Mouse (Mus musculus): ENCODE measurements at regions not wholly inside any gene's neighbourhood (a gene's known extent, or its start where the extent isn't known, plus 50 kb on each side); places are given as distances from the start of the nearest gene placed in this dataset.

DNA sequence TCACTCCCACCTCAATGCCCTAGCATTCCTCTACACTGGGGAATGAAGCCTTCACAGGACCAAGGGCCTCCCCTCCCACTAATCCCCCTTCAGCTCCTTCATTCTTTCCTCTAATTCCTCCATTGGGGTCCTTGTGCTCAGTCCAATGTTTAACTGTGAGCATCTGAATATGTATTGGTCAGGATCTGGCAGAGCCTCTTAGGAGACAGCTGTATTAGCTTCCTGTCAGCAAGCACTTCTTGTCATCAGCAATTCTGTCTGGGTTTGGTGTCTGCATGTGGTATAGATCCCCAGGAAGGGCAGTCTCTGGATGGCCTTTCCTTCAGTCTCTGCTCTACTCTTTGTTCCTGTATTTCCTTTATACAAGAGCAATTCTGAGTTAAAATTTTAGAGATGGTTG, 426.8 kb upstream of the 2610001J05Rik start:
- no peak for DNase-seq

DNA sequence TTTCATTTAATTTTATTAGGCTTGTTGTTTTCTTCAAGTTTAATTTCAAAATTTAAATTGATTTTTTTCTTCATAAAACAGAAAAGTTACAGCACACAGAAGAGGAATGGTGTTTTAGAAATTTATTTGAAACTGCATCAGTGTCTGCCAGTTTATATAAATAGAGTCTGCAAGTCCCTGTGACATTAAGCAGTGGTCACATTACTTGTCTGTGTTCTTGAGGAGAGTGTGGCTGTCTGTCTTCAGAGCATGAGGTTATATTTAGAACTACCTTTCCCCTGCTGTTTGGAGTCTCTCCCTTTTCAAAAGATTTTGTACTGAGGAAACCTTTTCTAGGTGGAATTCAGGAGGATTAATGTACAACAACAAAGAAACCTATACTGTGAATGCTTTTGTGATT, 426.1 kb upstream of the 2610001J05Rik start:
- DNase-seq, result no peak

DNA sequence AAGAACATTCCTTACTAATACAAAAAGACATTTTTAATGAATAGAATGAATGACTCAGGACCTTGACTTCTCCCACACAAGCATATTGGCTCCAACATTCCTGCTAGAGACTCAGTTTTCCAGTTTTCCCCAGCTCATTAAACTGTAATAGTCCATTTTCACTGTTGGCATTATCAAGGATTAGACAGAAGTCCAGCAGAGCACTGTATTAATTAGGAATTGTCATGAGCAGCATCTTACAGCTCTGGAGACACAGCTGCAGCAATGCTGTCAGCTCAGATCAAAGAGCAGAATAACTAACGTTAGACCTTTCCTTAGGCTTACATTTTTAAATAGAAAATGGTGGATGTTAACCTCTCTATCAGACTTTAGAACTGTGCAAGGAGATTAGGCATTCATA, 419.5 kb upstream of the 2610001J05Rik start:
- DNase-seq, result no peak

DNA sequence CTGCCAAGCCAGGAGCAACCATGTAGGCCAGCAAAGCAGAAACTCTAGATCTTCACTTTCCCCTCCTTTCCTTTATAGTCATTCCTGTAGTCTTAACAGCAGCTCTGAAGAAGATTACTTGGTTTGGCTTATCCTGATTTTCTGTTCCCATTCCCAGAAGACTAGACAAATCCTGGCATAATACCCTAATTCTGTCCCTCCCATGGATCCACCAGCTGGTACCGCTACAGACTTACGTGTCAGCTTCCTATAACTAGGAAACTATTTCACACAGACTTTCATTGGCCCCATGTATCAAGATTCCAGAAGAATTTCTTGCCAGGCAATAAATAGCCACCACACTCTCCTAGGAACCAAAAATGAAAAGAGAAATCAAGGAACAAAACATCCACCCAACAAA, 410.2 kb upstream of the 2610001J05Rik start:
- no peak for DNase-seq

DNA sequence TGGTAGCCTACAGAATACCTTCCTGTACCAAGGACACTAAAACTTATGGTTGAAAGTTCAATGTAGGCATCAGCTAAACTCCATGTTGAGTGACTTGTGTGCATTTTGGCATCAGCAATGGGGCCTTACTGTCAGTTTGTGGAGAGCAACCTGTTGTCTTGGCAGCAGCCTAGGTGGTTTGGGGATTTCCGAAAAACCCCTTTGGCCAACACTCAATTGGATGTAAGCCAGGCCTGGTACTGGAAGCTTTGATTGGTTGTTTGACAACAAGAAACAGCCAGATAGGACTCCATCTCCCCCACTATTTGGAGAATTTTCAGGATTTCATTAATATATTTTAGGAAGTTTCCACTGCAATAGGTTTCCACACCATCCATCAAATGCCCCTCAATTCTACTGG, 390.6 kb upstream of the 2610001J05Rik start:
- DNase-seq, result no peak

DNA sequence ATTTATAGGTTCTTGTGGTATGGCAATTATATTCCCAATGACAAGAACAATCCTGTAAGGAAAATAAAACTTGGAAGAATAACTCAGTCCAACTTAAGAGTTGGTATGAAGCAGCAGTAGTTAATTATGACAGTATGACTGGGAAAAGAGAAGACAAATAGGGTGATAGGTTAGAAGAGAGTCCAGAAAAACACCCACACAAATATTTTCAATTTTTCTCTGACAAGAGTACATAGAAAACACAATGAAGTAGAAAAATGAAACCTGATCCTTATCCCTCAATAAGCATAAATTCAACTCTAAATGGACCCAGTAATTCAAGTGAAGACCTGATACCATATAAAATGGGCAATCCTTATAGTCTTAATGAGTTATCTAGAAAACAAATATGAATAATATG, 369.0 kb upstream of the 2610001J05Rik start:
- DNase-seq, result no peak

DNA sequence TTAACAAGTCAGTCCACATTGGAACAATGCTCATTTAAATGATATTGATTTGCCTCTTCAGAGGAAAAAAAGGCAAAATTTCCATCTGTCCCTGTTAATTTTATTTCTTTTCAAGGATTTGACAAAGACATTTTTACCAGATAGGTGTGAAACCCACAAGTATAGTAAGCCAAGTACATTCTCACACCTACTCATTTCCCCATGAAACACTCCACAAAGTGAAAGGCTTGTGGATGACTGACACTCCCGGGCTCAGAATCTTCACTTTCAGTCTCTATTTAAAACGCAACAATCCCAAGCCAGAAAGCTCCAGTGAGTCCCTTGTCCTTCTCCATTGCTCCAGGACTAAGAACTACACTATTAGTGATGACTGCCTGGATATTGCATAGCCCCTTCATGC, 367.8 kb upstream of the 2610001J05Rik start:
- no peak for DNase-seq

DNA sequence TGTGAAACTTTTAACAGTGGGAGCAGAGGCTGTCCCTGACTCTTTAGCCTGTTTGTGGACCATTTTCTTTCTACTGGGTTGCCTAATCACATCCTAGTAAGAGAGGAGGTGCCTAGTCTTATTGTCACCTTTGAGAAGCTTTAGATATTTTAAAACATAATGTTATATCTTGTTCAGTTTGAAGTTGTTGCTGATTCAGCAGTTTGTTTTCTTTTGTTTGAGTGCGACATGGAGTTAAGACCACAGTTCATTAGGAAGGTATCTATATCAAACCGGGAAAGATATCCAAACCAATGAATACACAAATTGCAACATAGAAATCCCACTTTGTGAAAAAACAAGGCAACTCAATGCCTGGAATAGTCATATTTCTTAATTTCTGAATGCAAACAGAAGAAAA, 359.5 kb upstream of the 2610001J05Rik start:
- DNase-seq, result no peak

DNA sequence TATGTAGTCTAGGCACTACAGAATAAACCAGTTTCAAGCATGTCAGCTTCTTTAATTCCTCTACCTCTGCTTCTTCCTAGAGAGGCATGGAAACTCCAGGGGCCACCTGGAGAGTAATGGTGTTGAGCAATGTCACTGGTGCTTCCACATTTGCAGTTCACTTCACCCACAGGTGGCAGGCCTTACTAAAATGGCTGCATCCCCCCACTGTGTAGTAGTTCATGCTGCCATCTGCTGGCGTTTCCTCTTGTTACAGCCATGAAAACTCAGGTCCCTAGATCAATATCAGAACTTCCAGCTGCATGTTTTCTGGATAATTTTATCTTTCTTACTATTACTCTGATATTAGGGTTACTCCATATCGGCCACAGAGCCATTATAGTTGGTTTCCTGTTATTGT, 336.2 kb upstream of the 2610001J05Rik start:
- peak; percentile 50 for DNase-seq

DNA sequence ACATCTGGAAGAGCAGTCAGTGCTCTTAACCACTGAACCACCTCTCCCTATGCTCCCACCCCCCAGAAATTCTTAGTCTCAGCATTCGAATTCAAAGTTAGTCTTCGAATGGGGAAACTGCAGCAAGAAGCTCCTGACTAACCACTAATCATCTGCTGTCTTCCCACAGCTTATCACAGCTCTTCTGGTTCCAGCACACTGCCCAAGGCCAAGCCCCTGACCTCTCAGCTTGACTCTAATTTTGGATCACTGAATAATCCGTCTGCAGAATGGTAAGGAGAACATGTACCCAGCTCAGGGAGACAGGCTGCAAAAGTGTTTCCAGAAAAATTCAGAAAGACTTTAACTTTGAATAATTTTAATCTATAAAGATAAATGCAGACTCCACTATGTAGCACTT, 325.8 kb upstream of the 2610001J05Rik start:
- peak; percentile 29 for DNase-seq

DNA sequence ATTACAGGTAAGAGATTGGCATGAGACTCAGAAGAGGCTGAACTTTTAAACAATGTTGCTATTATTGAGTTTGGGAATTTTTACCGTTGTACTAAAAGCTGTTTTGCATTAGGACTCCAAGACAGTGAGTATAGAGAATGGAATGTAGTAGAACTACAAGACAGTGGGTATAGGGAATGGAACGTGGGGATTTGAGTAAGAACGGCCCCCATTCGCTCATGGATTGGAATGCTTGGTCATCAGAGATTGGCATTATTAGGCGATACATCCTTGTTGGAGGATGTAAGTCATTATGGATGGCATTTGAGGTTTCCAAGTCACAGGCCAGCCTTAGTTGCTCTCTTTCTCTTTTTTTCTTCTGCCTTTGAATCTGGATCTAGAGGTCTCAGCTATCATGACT, 324.0 kb upstream of the 2610001J05Rik start:
- DNase-seq, result no peak

DNA sequence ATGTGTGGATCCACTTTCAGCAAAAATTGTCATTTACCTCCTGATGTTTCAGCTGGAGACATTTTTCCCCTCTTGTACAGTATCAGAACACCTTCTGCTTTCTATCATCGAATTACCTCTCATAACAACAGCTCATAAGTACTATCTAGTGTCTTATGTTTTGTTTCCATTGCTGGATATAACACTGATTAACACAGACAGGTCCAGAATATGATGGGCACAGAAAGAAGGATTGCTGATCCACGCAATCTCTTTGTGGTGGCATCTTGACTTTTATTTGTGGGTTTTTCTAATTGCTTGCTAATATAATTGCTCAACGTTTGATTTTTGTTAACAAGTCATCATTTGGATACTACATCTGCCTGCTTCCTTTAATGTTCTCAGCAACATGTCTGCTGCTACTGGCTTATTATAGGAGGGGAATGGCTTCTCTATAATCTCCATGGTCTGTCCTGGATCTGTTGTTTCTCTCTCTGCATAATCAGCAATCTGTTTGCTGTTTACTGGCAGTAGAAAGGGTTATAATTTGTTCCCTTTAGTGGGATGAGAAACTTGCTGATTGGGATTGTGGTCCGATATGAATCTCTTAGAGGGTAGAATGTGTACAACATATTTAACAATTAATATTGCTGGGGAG, 320.2 kb upstream of the 2610001J05Rik start:
- no peak for DNase-seq

DNA sequence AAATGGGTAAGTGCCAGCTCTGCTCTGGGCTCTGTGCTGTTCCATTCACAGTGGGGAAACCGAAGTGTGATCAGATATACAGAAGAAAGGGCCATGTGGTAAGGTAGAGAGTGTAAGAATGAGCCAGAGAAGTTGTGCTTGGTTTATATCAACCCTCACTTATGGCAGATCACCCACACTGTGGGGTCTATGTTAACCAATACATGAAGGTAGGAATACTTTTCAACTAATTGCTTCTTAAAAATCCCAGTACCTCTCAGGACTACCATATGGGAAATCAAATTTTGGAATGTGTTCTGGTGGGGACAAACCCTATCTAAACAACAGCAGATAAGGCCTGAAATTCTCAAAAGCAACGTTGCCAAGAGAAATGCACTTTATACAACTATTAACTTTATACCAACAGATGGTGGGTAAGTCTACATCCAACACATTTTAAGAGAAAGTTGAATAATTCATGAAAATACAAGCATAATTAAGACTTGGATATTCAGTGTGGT, 314.7 kb upstream of the 2610001J05Rik start:
- no peak for DNase-seq

DNA sequence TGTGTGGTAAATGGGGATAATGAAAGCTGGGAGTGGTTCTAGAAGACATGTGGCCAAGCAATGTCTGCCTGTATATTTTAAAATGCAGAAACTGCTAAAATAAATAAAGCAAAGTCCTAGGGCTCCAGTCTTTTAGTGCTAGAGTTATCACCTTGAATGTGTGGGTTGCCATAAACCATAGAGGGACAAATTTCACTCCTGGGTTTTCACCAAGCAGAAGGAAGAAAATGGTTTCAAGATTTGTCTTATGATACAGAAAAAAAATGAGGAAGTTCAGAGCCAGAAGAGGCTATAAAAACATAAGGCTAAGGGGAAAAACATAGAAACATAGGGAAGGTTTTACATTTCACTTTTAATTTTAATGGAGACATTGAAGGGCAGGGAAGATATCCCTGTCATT, 276.1 kb upstream of the 2610001J05Rik start:
- DNase-seq, result no peak

DNA sequence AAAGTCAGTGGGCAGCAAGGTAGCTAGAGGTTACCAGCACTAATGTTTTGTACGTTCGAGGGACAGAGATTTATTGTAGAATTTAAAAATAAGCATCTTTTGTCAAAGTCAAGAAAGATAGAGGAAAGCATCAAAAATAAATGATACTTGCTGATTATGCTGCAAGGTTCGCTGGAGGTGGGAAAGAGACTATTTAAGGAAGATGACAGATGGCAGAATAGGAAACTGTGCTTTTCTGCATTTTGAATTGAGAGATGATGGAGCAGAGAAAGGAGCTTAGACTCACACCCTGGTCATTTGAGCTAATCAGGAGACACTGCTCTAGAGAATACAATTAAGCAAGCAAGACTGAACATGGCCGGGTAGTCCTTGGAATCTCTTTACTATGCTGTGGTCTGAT, 275.1 kb upstream of the 2610001J05Rik start:
- no peak for DNase-seq

DNA sequence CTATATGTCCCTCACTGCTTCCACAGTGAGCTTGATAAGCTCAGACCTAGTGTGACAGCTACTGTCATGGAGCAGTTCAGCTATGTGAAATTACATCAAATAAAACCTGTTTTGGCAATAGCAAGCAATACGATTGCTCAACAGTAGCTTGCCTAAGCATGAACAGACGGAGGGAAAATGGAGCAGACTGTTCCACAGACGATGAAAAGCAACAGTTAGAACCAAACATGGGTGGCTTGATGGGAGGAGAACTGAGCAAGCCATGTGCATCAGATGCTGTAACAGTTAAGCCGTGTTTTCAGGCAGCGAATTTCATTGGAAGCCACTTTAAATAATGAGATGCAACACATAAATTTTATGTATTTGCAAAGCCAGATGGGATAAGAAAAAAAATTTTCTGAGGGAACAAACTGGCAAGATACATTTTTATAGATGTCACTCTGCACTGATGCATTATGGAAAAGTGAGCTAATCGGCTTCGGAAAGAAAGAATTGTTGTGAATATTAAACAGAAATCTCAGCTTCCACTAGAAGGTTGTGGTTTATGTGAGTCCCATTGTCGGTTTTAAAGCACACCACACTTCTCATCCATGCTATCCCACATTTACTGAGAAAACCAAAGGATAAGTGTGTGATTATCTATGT, 270.9 kb upstream of the 2610001J05Rik start:
- no peak for DNase-seq

DNA sequence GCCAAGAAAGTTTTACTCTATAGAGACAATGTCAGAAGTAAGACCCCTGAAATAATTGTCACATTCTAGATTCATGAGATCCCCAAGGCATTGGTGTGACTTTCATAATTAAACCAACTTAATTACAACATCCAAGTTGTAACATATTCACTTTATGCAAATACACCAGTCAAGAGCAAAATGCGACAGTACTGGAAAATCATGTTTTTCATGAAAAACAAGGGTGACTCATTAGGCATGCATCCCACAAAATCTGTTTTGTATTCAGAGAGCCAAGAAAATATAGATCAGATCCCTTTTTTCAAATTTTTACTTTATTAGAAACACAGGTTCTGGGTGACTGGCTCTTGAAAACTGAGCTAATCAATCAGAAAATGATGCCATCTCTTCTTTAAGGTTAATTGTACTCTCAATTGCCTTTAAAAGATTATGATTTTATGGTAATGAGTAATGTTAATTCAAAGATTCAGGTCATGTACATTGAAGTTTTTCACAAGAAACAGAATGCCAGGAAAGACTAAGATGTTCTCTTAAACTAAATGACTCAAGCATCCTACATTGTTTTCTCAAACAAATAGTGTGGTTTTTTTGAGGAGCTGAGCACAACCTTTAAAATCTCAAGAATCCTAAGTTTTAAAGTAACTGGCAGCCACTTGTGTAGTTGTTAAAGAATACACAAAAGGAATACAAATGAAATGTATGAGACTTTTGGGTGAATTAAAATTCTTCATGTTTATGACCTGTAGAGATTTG, 259.2 kb upstream of the 2610001J05Rik start:
- no peak for DNase-seq

DNA sequence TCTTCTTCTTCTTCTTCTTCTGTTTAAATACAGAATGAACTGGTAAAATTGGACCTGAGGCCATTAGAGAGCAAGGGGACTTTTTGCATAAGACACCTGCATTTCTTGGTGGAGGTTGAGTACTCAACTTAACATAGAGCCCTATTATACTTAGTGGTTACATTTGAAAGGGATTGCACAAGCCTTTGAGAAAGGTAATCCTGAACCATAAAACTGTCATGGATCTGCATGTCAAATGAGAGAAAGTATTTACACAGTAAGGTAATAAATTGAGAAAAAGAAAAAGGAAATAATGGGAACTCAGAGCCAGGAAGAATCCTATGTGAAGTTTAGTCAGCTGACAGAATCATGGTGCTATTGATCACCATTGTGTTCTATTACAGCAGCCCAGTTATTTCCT, 258.1 kb upstream of the 2610001J05Rik start:
- DNase-seq, result no peak

DNA sequence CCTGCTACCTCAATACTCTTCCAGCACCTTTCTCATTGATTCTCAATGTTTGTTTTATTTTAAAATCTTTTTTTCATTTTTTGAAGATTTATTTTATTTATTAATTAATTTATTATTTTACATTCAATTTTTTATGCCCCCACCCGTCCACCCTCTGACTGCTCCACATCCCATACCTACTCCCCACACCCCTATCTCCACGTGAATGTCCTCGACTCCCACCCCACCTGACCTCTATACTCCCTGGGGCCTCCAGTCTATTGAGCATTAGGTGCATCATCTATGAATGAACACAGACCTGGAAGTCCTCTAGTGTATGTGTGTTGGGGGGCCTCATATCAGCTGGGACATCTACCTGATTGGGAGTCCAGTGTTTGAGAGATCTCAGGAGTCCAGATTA, 251.0 kb upstream of the 2610001J05Rik start:
- DNase-seq, result no peak

DNA sequence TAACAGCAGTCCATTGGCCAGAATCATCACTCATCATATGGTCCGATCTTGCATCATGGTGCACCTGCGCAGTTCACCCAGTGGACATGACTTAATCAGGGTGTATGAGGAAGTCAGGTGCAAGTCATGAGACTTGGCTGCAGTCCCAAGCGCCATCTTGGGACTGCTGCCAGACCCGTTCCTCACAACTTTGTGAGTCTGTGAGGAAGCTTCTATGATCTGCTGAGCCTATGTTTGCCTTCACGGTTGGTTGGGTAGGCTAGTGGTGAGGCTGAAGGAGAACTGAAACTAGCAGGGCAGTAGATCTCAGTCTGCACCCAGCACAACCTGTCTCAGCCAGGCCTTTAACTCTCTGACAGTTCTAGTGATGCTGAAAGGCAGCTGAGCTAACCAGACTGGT, 250.2 kb upstream of the 2610001J05Rik start:
- no peak for DNase-seq

DNA sequence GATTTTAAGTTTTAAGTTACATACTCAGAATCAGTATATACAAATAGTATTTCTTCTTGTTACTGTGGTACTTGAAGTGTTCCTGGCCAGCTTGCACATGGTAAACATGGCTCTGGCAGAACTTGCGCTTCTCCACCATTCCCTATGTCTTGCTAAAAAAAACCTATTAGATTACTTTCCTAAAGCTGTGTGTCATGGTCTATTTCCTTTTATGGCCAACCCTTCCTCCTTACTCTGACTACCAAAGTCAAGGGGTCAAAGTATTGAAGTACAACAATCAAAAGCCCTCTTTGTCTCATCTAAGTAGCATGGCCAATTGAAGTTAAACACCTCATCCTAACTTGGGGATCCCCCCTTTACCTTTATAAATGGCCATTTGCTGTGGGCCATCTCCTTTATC, 223.6 kb upstream of the 2610001J05Rik start:
- DNase-seq, result no peak

DNA sequence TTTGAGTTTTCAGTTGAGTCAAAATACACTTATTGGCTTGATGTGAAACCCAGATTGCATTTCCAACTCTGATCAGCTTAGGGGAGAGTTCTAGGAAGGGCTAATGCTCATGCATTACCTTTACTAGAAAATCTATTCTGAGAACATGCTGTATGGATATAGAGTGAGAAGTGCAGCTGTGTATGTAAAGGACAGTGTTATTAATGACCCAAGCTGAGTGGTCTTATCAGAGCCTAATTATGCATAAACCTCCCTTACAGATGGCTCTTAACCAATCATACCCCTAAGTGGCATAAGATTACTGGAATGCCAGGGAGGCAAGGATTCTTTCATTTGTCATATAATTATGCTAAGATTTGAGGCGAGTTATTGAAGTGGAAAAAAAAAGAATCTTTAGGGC, 210.6 kb upstream of the 2610001J05Rik start:
- DNase-seq, result no peak

DNA sequence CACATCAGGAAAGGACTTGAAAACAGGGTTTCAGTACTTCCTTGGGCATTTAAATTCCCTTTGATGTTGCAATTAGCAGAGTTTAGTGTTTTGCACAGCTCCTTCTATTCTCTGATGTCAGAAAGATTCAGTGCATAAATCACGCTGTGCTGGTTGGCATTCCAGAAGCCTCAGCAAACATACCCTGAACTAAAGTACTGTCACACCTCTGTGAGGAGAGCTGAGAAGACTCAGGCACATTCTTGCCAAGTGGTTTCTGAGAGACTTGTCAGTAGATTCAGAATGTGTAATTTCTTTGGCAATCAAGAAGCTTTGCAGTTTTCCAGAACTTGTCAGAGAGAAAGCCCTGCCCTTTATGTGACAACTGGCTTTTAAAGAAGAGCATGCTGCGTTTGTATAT, 192.4 kb upstream of the 2610001J05Rik start:
- no peak for DNase-seq

DNA sequence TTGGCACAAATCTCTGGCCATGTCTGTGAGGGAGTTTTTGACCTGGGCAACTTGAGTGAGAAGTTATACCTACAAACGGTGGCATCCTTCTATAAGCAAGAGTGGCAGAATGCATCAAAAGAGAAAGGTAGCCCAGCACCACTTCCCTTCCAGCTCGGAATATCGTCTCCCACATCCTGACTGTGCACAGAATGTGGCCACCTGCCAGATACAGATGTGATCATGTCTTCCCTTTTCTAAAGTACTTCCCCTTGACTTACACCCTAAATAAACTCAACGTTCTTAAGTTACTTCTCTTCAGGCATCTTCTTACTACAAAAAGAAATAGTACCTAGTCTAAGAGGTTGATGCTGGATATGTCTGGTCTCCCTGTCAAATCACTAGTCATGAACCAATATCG, 175.2 kb upstream of the 2610001J05Rik start:
- no peak for DNase-seq

Data from adrenal gland, postnatal 14 days (tissue).